Comparison of ENCODE assay signal across 9 mouse cellular contexts in the genomic region with DNA sequence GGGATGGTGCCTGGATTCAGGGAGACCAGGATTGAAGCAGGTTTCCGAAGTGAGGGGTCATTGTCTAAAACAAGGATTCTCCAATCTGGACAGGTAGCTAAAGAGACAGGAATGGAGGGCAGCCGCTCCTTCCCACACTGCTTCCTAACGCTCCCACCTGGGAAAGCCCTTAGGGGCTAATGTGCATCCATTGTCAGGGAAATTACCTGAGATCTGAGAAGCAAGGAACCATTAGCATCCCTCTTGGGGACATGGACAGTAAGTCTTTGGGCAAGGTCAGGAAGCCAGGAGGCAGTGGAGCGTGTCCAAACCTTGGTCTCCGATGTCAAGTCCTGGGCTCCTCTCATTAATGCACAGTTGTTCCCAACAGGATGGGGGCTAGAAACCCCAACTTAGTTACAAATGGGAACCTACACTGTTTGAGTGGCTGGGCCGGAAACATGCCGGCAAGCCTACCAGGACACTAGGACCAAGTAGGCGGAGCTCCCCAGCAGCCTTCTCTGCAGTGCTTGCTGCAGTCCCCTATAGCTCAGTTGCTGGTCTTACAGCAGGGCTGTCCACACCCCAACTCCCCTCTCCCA. TPM values are rescaled to one million over a fixed set of nuclear protein-coding genes. Genes with fewer than 3 reads are reported as not detected.
A peak's percentile ranks its signal among the peaks of the same experiment; 100 is the strongest.
DNase-seq lines count a peak whose midpoint lies in the region; ATAC-seq and TF ChIP-seq lines count a peak whose summit lies in the region.
"Had no signal": no experiment of that assay in that cellular context is flagged by ENCODE, and none has a peak within 500 bp of the region (broad histone marks: within the 10 kb centered on the region; RNA-seq: fewer than 3 reads in every experiment).

No protein-coding gene starts in this region.

- WGBS in heart, embryonic 15.5 days: 16% methylated on average over 8 of the region's 8 CpGs
- 7% methylated on average over 8 of the region's 8 CpGs for WGBS in embryonic facial prominence, embryonic 10.5 days
- 25% methylated on average over 8 of the region's 8 CpGs for WGBS in intestine, postnatal 0 days
- WGBS in midbrain, embryonic 15.5 days: 9% methylated on average over 8 of the region's 8 CpGs

- peaks cover 41% of the 10 kb centered on the region for H3K4me1 ChIP-seq in heart, embryonic 15.5 days (replicated peaks)
- H3K4me1 ChIP-seq in embryonic facial prominence, embryonic 10.5 days: peaks cover 43% of the 10 kb centered on the region
- H3K4me1 ChIP-seq in intestine, postnatal 0 days (replicated peaks; ENCODE audit: control insufficient read depth, insufficient read depth, low read length): peaks cover 9% of the 10 kb centered on the region; the same call in 1 of the 2 replicates
- H3K4me1 ChIP-seq in midbrain, embryonic 15.5 days: peaks cover 36% of the 10 kb centered on the region

- peak overlapping the region; percentile 99 for H3K4me2 ChIP-seq in heart, embryonic 15.5 days
- H3K4me2 ChIP-seq in intestine, postnatal 0 days (replicated peaks; ENCODE audit: low read depth): peak overlapping the region; percentile 98
- peak overlapping the region; percentile 99 for H3K4me2 ChIP-seq in midbrain, embryonic 15.5 days

- no peak for DNase-seq in heart, postnatal 10 days
- DNase-seq in embryonic facial prominence, embryonic 10.5 days (ENCODE audit: low spot score): peak; percentile 26
- DNase-seq in right cerebral cortex, postnatal 25 days: no peak
- DNase-seq in gastrocnemius, postnatal 25 days: no peak
- no peak for DNase-seq in urinary bladder, postnatal 10 days (ENCODE audit: low spot score)

- H3K9ac ChIP-seq in heart, embryonic 15.5 days: peak overlapping the region; percentile 66
- no peak overlapping the region for H3K9ac ChIP-seq in intestine, postnatal 0 days (ENCODE audit: low read depth, low read length)
- peak overlapping the region; percentile 72 for H3K9ac ChIP-seq in midbrain, embryonic 15.5 days

- H3K36me3 ChIP-seq in heart, embryonic 15.5 days: peaks cover 6% of the 10 kb centered on the region; the same call in 1 of the 2 replicates
- peaks cover 36% of the 10 kb centered on the region for H3K36me3 ChIP-seq in embryonic facial prominence, embryonic 10.5 days (replicated peaks)
- peaks cover 20% of the 10 kb centered on the region; the same call in 1 of the 2 replicates for H3K36me3 ChIP-seq in intestine, postnatal 0 days (ENCODE audit: control insufficient read depth, insufficient read depth)
- H3K36me3 ChIP-seq in midbrain, embryonic 15.5 days (replicated peaks): no peaks in the 10 kb centered on the region; the same call in 1 of the 2 replicates

- peaks cover 25% of the 10 kb centered on the region for H3K27me3 ChIP-seq in heart, embryonic 15.5 days
- peaks cover 69% of the 10 kb centered on the region for H3K27me3 ChIP-seq in embryonic facial prominence, embryonic 10.5 days (replicated peaks; ENCODE audit: low read depth, poor library complexity, severe bottlenecking)
- H3K27me3 ChIP-seq in intestine, postnatal 0 days (replicated peaks; ENCODE audit: control insufficient read depth, insufficient read depth, low read length): peaks cover 18% of the 10 kb centered on the region
- peaks cover 26% of the 10 kb centered on the region for H3K27me3 ChIP-seq in midbrain, embryonic 15.5 days (replicated peaks)

- TF ChIP-seq CTCF in intestine, postnatal 0 days (IDR thresholded peaks at IDR 0.05; ENCODE audit: low read depth): no peak

- peak overlapping the region; percentile 66 for H3K4me3 ChIP-seq in heart, embryonic 15.5 days
- H3K4me3 ChIP-seq in embryonic facial prominence, embryonic 10.5 days: peak overlapping the region; percentile 76
- H3K4me3 ChIP-seq in intestine, postnatal 0 days (ENCODE audit: low read depth, low read length): peak overlapping the region; percentile 58
- peak overlapping the region; percentile 82 for H3K4me3 ChIP-seq in midbrain, embryonic 15.5 days

- no peaks in the 10 kb centered on the region for H3K9me3 ChIP-seq in heart, embryonic 15.5 days (replicated peaks)
- no peaks in the 10 kb centered on the region for H3K9me3 ChIP-seq in embryonic facial prominence, embryonic 10.5 days
- no peaks in the 10 kb centered on the region for H3K9me3 ChIP-seq in intestine, postnatal 0 days (ENCODE audit: control insufficient read depth)
- no peaks in the 10 kb centered on the region for H3K9me3 ChIP-seq in midbrain, embryonic 15.5 days
- H3K9me3 ChIP-seq: G1E had no signal

- 0 out of 2 replicates have a peak overlapping the region, but pooled peaks have one; percentile 35 for H3K27ac ChIP-seq in heart, embryonic 15.5 days
- H3K27ac ChIP-seq in embryonic facial prominence, embryonic 10.5 days (replicated peaks): no peak overlapping the region
- H3K27ac ChIP-seq in intestine, postnatal 0 days (ENCODE audit: low read depth, low read length): no peak overlapping the region
- peak overlapping the region; percentile 74 for H3K27ac ChIP-seq in midbrain, embryonic 15.5 days

- intact Hi-C loops in heart, postnatal 10 days (cut with DNase I): no loop called here

- no peak for ATAC-seq in heart, embryonic 15.5 days (replicated peaks; ENCODE audit: insufficient number of reproducible peaks, insufficient read depth, low FRiP score, low read depth)
- no peak for ATAC-seq in intestine, postnatal 0 days
- ATAC-seq in midbrain, embryonic 15.5 days (replicated peaks): 0 out of 2 replicates have a peak, but pooled peaks have one; percentile 3

RNA-seq across cellular contexts. Expression of gene Has3, which starts 2.5 kb away (rescaled TPM):
- polyA plus RNA-seq in heart, embryonic 15.5 days (2015; fragmentation: Nextera tagmentation; extraction: Ambion mirVana): 0.14 and 0.27 TPM in 2 replicates
- 1 to 10 TPM; 1.9 to 2.4 TPM for total RNA-seq in heart, postnatal 10 days (2021)
- polyA plus RNA-seq in embryonic facial prominence, embryonic 10.5 days (2016; fragmentation: Nextera tagmentation; extraction: Ambion mirVana): 0.05 and 0.17 TPM in 2 replicates
- 0.07 and 0.14 TPM in 2 replicates for polyA plus RNA-seq in intestine, postnatal 0 days (2015; fragmentation: Nextera tagmentation; extraction: Ambion mirVana)
- 1.3 and 1.4 TPM in 2 replicates for polyA plus RNA-seq in midbrain, embryonic 15.5 days (2015; fragmentation: Nextera tagmentation; extraction: Ambion mirVana)
- 1 to 10 TPM in 1 of 2 experiments, under 1 TPM in 1; 0.74 to 1.3 TPM for total RNA-seq in gastrocnemius, postnatal 25 days (2021)
- polyA plus RNA-seq: G1E had no signal

RNA-seq across cellular contexts. Expression of gene Utp4, which starts 20.9 kb away (rescaled TPM):
- polyA plus RNA-seq in heart, embryonic 15.5 days (2015; fragmentation: Nextera tagmentation; extraction: Ambion mirVana): 36.4 and 43.1 TPM in 2 replicates
- 10 to 100 TPM; 23.8 to 25.0 TPM for total RNA-seq in heart, postnatal 10 days (2021)
- polyA plus RNA-seq in embryonic facial prominence, embryonic 10.5 days (2016; fragmentation: Nextera tagmentation; extraction: Ambion mirVana): 100 and 103 TPM in 2 replicates
- 22.8 and 25.1 TPM in 2 replicates for polyA plus RNA-seq in intestine, postnatal 0 days (2015; fragmentation: Nextera tagmentation; extraction: Ambion mirVana)
- polyA plus RNA-seq in midbrain, embryonic 15.5 days (2015; fragmentation: Nextera tagmentation; extraction: Ambion mirVana): 42.6 and 44.6 TPM in 2 replicates
- 10 to 100 TPM; 18.0 to 20.0 TPM for total RNA-seq in gastrocnemius, postnatal 25 days (2021)

Comparison
In these comparisons a context has a peak if more than half of its experiments do, and no peak if none do; other contexts are left out.
1. H3K27ac ChIP-seq: peak in heart, embryonic 15.5 days (single experiment) and midbrain, embryonic 15.5 days (single experiment); none in embryonic facial prominence, embryonic 10.5 days (single experiment) and intestine, postnatal 0 days (single experiment).
2. Peak in every context shown above with its lines, with median percentiles within 50 percentile points of each other: H3K4me2 ChIP-seq and H3K4me3 ChIP-seq.